Mouse (Mus musculus): ENCODE data around the gene Gzma.

- TF ChIP-seq CTCF (conservative IDR thresholded peaks at IDR 0.05; ENCODE audit: low read length) (no peak), NANOG (IDR thresholded peaks at IDR 0.05; ENCODE audit: borderline replicate concordance, low read length) (no peak)
Observed at GRCm38 (mm10) chr13:113079021-113079420, 21.8 kb downstream of the Gzma start.
